32 mouse cellular contexts compared by ENCODE assay signal in genomic region chr17:16818421-16818820, GRCm38 (mm10).
DNase-seq lines count a peak whose midpoint lies in the region; ATAC-seq lines count a peak whose summit lies in the region.
"Had no signal": no experiment of that assay in that cellular context is flagged by ENCODE, and none has a peak within 500 bp of the region (broad histone marks: within the 10 kb centered on the region; RNA-seq: fewer than 3 reads in every experiment).

No protein-coding gene starts in this region.

- H3K4me1 ChIP-seq in midbrain, embryonic 14.5 days (ENCODE audit: control insufficient read depth, insufficient read depth, low read length), result no peaks in the 10 kb centered on the region
- no peaks in the 10 kb centered on the region for H3K4me1 ChIP-seq in midbrain, embryonic 16.5 days (ENCODE audit: control insufficient read depth, insufficient read depth, low read length)
- H3K4me1 ChIP-seq in limb, embryonic 10.5 days, result no peaks in the 10 kb centered on the region
- H3K4me1 ChIP-seq: embryonic facial prominence, embryonic 10.5 days; embryonic facial prominence, embryonic 13.5 days; forebrain, embryonic 12.5 days; heart, embryonic 10.5 days; heart, embryonic 13.5 days had no signal

- H3K36me3 ChIP-seq in midbrain, embryonic 14.5 days (ENCODE audit: control insufficient read depth, insufficient read depth, low read length), result no peaks in the 10 kb centered on the region
- no peaks in the 10 kb centered on the region for H3K36me3 ChIP-seq in midbrain, embryonic 16.5 days (ENCODE audit: control insufficient read depth, insufficient read depth, low read length)
- H3K36me3 ChIP-seq in limb, embryonic 10.5 days, result no peaks in the 10 kb centered on the region
- H3K36me3 ChIP-seq: embryonic facial prominence, embryonic 10.5 days; embryonic facial prominence, embryonic 13.5 days; forebrain, embryonic 12.5 days; G1E; heart, embryonic 10.5 days; heart, embryonic 13.5 days had no signal

- no peaks in the 10 kb centered on the region for H3K9me3 ChIP-seq in midbrain, embryonic 14.5 days (ENCODE audit: control insufficient read depth, low read length)
- no peaks in the 10 kb centered on the region for H3K9me3 ChIP-seq in midbrain, embryonic 16.5 days (replicated peaks; ENCODE audit: control insufficient read depth, low read length, poor library complexity, severe bottlenecking)
- H3K9me3 ChIP-seq in limb, embryonic 10.5 days (replicated peaks), result no peaks in the 10 kb centered on the region
- H3K9me3 ChIP-seq: embryonic facial prominence, embryonic 10.5 days; embryonic facial prominence, embryonic 13.5 days; forebrain, embryonic 12.5 days; G1E; heart, embryonic 10.5 days; heart, embryonic 13.5 days had no signal

- H3K4me3 ChIP-seq in midbrain, embryonic 14.5 days (replicated peaks; ENCODE audit: low read depth, low read length), result no peak overlapping the region
- no peak overlapping the region for H3K4me3 ChIP-seq in midbrain, embryonic 16.5 days (ENCODE audit: low read depth, low read length)
- H3K4me3 ChIP-seq in limb, embryonic 10.5 days, result no peak overlapping the region
- H3K4me3 ChIP-seq: embryonic facial prominence, embryonic 10.5 days; embryonic facial prominence, embryonic 13.5 days; erythroblast, embryonic 14.5 days; forebrain, embryonic 12.5 days; heart, adult 2 months; heart, embryonic 10.5 days; heart, embryonic 13.5 days had no signal

- no peak overlapping the region for H3K4me2 ChIP-seq in midbrain, embryonic 14.5 days (ENCODE audit: low read length)
- no peak overlapping the region for H3K4me2 ChIP-seq in midbrain, embryonic 16.5 days (ENCODE audit: low read length)
- H3K4me2 ChIP-seq: embryonic facial prominence, embryonic 13.5 days; forebrain, embryonic 12.5 days; heart, embryonic 13.5 days; hindbrain, embryonic 14.5 days had no signal

- peak; percentile 2 for DNase-seq in midbrain, embryonic 14.5 days
- DNase-seq in NIH3T3 (ENCODE audit: low read depth) (peak; percentile 58), adipocyte (ENCODE audit: low spot score) (peak; percentile 6)
- no peak for DNase-seq in right cerebral cortex, postnatal 10 days (ENCODE audit: low spot score in 2 of 2)
- no peak for DNase-seq in urinary bladder, postnatal 10 days (ENCODE audit: low spot score)
- DNase-seq in limb, embryonic 10.5 days (ENCODE audit: low spot score), result no peak
- DNase-seq: adrenal gland, adult 2 months; adrenal gland, postnatal 14 days; cerebellum, adult 11-12 months; cerebellum, adult 8-10 months; cerebellum, postnatal 10 days; cerebellum, postnatal 36 days; embryo, embryonic 11 days; forebrain, postnatal 0 days; gastrocnemius, postnatal 10 days; gastrocnemius, postnatal 36 days; heart, adult 2 months; heart, postnatal 14 days; heart, postnatal 4 days had no signal

- no peaks in the 10 kb centered on the region for H3K27me3 ChIP-seq in midbrain, embryonic 14.5 days (ENCODE audit: control insufficient read depth, insufficient read depth, low read length)
- H3K27me3 ChIP-seq in midbrain, embryonic 16.5 days (ENCODE audit: control insufficient read depth, insufficient read depth, low read depth, low read length), result no peaks in the 10 kb centered on the region
- no peaks in the 10 kb centered on the region for H3K27me3 ChIP-seq in limb, embryonic 10.5 days (ENCODE audit: low read depth, poor library complexity, severe bottlenecking)
- H3K27me3 ChIP-seq: embryonic facial prominence, embryonic 13.5 days; forebrain, embryonic 12.5 days; heart, embryonic 13.5 days had no signal

- no peak for ATAC-seq in midbrain, embryonic 14.5 days (ENCODE audit: low FRiP score, low TSS enrichment)
- no peak for ATAC-seq in midbrain, embryonic 16.5 days
- ATAC-seq: CD4-positive, CD25-positive, alpha-beta regulatory T cell, adult 4 months; forebrain, postnatal 0 days; hindbrain, postnatal 0 days; inflammation-experienced regulatory T-cells, adult 6 months; intestine, embryonic 16.5 days had no signal

- no peak overlapping the region for H3K9ac ChIP-seq in midbrain, embryonic 14.5 days (replicated peaks; ENCODE audit: low read length)
- no peak overlapping the region for H3K9ac ChIP-seq in midbrain, embryonic 16.5 days (ENCODE audit: low read depth, low read length)
- H3K9ac ChIP-seq: embryonic facial prominence, embryonic 13.5 days; forebrain, embryonic 12.5 days; forebrain, postnatal 0 days; heart, embryonic 13.5 days; hindbrain, embryonic 14.5 days had no signal

- WGBS in midbrain, embryonic 14.5 days, result 26% methylated on average over 3 of the region's 3 CpGs
- 21% methylated on average over 3 of the region's 3 CpGs for WGBS in midbrain, embryonic 16.5 days
- 35% methylated on average over 3 of the region's 3 CpGs for WGBS in limb, embryonic 10.5 days

- no peak overlapping the region for H3K27ac ChIP-seq in midbrain, embryonic 14.5 days (replicated peaks; ENCODE audit: low read depth, low read length)
- no peak overlapping the region for H3K27ac ChIP-seq in midbrain, embryonic 16.5 days (ENCODE audit: low read length)
- H3K27ac ChIP-seq in limb, embryonic 10.5 days, result no peak overlapping the region
- H3K27ac ChIP-seq: embryonic facial prominence, embryonic 10.5 days; embryonic facial prominence, embryonic 13.5 days; forebrain, embryonic 12.5 days; heart, adult 2 months; heart, embryonic 10.5 days; heart, embryonic 13.5 days; hindbrain, embryonic 14.5 days; hindbrain, postnatal 0 days had no signal

Comparison
In these comparisons a context has a peak if more than half of its experiments do, and no peak if none do; other contexts are left out.
1. DNase-seq: peak in midbrain, embryonic 14.5 days (single experiment), NIH3T3 (single experiment) and adipocyte (single experiment); none in right cerebral cortex, postnatal 10 days (0 of 2), urinary bladder, postnatal 10 days (single experiment) and limb, embryonic 10.5 days (single experiment).